Mouse (Mus musculus): ENCODE results near the gene H2-M3. TPM values are rescaled to one million over a fixed set of nuclear protein-coding genes. Genes with fewer than 3 reads are reported as not detected.
"Not testable (repeated sequence)": the region's sequence is repeated elsewhere in the genome, so short reads cannot be mapped to it uniquely, and the experiment has no call there.

H2-M3 gene
- 3.1 and 4.0 TPM in 2 replicates for polyA plus RNA-seq (2012; rRNA removed)

DNA sequence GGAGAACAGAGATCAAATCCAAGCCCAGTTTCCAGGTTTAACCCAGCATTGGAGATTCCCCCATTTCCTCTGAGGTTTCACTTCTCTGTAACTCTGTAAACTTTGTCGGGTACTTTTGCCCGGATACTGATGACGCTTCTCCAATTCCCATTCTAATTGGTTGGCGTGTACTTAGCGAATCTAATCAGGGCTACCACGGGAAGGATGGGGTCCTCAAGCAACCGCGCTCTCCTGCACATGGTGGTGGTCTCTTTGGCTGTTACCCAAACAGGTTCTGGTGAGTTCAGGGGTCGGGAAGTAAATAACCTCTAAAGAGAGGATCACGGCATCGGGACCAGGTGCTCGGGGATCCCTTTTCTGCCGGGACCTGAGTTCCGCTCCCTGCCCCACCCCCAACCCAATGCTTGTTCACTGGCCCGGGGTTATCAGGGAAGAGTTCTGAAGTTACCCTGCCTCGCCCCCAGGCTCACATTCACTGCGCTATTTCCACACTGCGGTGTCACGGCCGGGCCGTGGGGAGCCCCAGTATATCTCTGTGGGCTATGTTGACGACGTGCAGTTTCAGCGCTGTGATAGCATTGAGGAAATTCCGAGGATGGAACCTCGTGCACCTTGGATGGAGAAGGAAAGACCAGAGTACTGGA, at the start of gene H2-M3:
H2-M3 (plus strand) TSS at position 163 of the 644 bp plus-strand sequence.
- 1% methylated on average over 26 of the region's 26 CpGs for WGBS

DNA sequence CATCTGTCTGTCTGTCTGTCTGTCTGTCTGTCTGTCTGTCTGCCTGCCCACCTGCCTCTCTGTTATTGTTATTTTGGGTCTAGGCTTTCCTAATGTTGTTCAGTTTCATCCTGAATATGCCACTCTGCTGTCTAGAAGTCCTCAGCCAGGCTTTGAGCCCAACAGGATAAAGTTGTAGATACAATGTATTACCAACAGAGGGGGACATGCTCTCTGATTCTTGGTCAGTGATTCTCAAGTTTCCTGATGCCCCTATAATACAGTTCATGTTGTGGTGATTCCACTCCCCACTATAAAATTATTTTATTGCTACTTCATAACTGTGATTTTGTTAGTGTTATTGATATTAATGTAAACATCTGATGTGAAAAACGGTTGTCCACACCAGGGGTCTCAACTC, 48.1 kb upstream of the H2-M3 start:
- TF ChIP-seq POLR2A (IDR thresholded peaks at IDR 0.05; ENCODE audit: low read depth, low read length), result no peak
- no peak for TF ChIP-seq CTCF (IDR thresholded peaks at IDR 0.05; ENCODE audit: extremely low read depth, insufficient read length, insufficient replicate concordance, low read depth, low read length)
- WGBS, result 16% methylated on average over 1 of the region's 1 CpGs
- H3K27me3 ChIP-seq (ENCODE audit: control insufficient read depth, insufficient read depth, low read length), result no peaks in the 10 kb centered on the region
- no peaks in the 10 kb centered on the region for H3K4me1 ChIP-seq (ENCODE audit: control insufficient read depth, insufficient read depth, insufficient read length, low read length)
- H3K4me3 ChIP-seq (ENCODE audit: low read depth, low read length), result no peak overlapping the region
- no peak overlapping the region for H3K27ac ChIP-seq (ENCODE audit: insufficient read depth, low read depth, low read length)
- no peaks in the 10 kb centered on the region for H3K36me3 ChIP-seq (ENCODE audit: control insufficient read depth, insufficient read depth, low read length)

More for the DNA sequence above, at the start of gene H2-M3:
- peak within 1 kb of the TSS; percentile 80 for H3K27ac ChIP-seq (ENCODE audit: insufficient read depth, low read depth, low read length)
- H3K4me3 ChIP-seq (ENCODE audit: low read depth, low read length), result peak within 1 kb of the TSS; percentile 84
- H3K36me3 ChIP-seq (ENCODE audit: control insufficient read depth, insufficient read depth, low read length), result peaks cover 7% of the 10 kb centered on the region; the same call in 1 of the 2 replicates
- peaks cover 3% of the 10 kb centered on the region; the same call in 1 of the 2 replicates for H3K4me1 ChIP-seq (ENCODE audit: control insufficient read depth, insufficient read depth, insufficient read length, low read length)
- TF ChIP-seq POLR2A (IDR thresholded peaks at IDR 0.05; ENCODE audit: low read depth, low read length), result no peak
- no peak for TF ChIP-seq CTCF (IDR thresholded peaks at IDR 0.05; ENCODE audit: extremely low read depth, insufficient read length, insufficient replicate concordance, low read depth, low read length)
- H3K27me3 ChIP-seq (ENCODE audit: control insufficient read depth, insufficient read depth, low read length), result no peaks in the 10 kb centered on the region

DNA sequence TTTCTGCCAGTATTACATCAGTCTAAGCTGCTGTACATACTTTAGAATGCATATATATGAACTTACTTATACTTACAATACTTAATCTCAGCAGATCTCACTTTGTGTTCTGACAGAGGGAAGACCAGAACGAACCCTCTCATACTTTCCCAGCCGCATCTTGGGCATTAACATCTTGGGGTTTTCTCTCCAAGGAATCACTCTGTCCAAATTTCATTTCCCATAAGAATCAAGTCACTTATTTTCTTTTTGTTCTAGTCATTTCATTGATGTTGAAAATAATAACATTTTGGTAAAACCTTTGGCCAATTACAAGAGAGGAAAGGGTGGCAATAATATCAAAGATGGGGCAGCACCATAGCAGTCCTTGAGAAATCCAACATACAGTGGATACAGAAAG, 32.8 kb upstream of the H2-M3 start, which contains the start of gene Olfr97:
Olfr97 (minus strand) TSS at position 101 of the 400 bp plus-strand sequence.
- not testable (repeated sequence) for H3K27me3 ChIP-seq (ENCODE audit: control insufficient read depth, insufficient read depth, low read length); H3K4me1 ChIP-seq (ENCODE audit: control insufficient read depth, insufficient read depth, insufficient read length, low read length); H3K27ac ChIP-seq (ENCODE audit: insufficient read depth, low read depth, low read length); H3K4me3 ChIP-seq (ENCODE audit: low read depth, low read length); H3K36me3 ChIP-seq (ENCODE audit: control insufficient read depth, insufficient read depth, low read length)
- 93% methylated on average over 2 of the region's 2 CpGs for WGBS

DNA sequence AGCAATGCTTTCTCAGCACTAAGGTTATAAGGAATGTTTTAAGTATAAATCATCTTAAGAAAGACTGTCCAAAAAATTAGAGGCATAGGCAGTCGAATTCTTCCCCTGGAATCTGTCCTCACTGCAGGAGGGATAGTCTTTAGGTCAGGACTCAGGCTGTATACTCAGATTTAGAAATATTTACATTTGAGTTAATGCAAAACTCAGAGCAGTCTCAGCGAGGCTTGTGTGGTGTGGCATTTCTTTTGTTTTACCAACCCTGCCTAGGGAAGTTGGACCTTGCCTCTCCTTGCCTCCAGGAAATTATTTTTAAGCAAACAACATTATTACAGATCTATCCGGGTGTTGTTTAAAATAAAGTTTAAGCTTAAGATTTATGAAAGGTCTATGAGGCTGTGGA, 27.8 kb upstream of the H2-M3 start:
- TF ChIP-seq CTCF (IDR thresholded peaks at IDR 0.05; ENCODE audit: extremely low read depth, insufficient read length, insufficient replicate concordance, low read depth, low read length) (no peak), POLR2A (IDR thresholded peaks at IDR 0.05; ENCODE audit: low read depth, low read length) (no peak)
- Histone ChIP-seq H3K27me3 (ENCODE audit: control insufficient read depth, insufficient read depth, low read length) (no peaks in the 10 kb centered on the region), H3K27ac (ENCODE audit: insufficient read depth, low read depth, low read length) (no peak overlapping the region), H3K36me3 (ENCODE audit: control insufficient read depth, insufficient read depth, low read length) (no peaks in the 10 kb centered on the region), H3K4me3 (ENCODE audit: low read depth, low read length) (no peak overlapping the region), H3K4me1 (ENCODE audit: control insufficient read depth, insufficient read depth, insufficient read length, low read length) (no peaks in the 10 kb centered on the region)
- WGBS, result 11% methylated on average over 3 of the region's 3 CpGs

DNA sequence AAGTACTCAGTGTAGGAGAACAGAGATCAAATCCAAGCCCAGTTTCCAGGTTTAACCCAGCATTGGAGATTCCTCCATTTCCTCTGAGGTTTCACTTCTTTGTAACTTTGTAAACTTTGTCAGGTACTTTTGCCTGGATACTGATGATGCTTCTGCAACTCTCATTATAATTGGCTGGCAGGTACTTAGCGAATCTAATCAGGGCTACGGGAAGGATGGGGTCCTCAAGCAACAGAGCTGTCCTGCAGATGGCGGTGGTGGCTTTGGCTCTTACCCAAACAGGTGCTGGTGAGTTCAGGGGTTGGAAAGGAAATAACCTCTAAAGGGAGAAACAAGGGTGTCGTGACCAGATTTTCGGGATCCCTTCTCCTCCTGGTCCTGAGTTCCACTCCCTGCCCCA, 23.3 kb upstream of the H2-M3 start:
- WGBS, result 26% methylated on average over 5 of the region's 5 CpGs

DNA sequence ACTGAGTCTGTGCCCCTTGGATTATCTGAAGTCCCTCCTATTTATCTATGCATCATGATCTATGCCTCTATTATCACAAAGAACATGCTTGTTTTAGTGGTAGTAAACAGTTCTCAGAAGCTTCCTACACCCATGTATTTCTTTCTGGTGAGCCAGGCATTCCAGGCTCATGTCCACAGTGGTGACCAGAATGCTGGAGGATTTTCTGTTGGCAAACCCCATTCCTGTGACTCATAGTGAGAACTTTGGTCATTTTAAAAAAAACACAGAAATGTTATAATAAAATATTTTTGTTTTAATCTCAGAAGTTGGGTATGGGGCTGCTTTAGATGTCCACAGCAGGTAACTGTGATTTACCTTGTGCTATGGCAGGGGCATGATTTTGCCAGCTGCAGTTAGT, 20.6 kb upstream of the H2-M3 start:
- Histone ChIP-seq H3K36me3 (ENCODE audit: control insufficient read depth, insufficient read depth, low read length) (no peaks in the 10 kb centered on the region), H3K4me3 (ENCODE audit: low read depth, low read length) (no peak overlapping the region), H3K4me1 (ENCODE audit: control insufficient read depth, insufficient read depth, insufficient read length, low read length) (no peaks in the 10 kb centered on the region), H3K27me3 (ENCODE audit: control insufficient read depth, insufficient read depth, low read length) (no peaks in the 10 kb centered on the region), H3K27ac (ENCODE audit: insufficient read depth, low read depth, low read length) (no peak overlapping the region)
- TF ChIP-seq POLR2A (IDR thresholded peaks at IDR 0.05; ENCODE audit: low read depth, low read length) (no peak), CTCF (IDR thresholded peaks at IDR 0.05; ENCODE audit: extremely low read depth, insufficient read length, insufficient replicate concordance, low read depth, low read length) (no peak)

More for the DNA sequence above, 23.3 kb upstream of the H2-M3 start:
- no peak overlapping the region for H3K27ac ChIP-seq (ENCODE audit: insufficient read depth, low read depth, low read length)
- no peaks in the 10 kb centered on the region for H3K4me1 ChIP-seq (ENCODE audit: control insufficient read depth, insufficient read depth, insufficient read length, low read length)
- TF ChIP-seq POLR2A (IDR thresholded peaks at IDR 0.05; ENCODE audit: low read depth, low read length) (no peak), CTCF (IDR thresholded peaks at IDR 0.05; ENCODE audit: extremely low read depth, insufficient read length, insufficient replicate concordance, low read depth, low read length) (no peak)
- peak overlapping the region; percentile 29 for H3K4me3 ChIP-seq (ENCODE audit: low read depth, low read length)
- H3K36me3 ChIP-seq (ENCODE audit: control insufficient read depth, insufficient read depth, low read length), result no peaks in the 10 kb centered on the region
- H3K27me3 ChIP-seq (ENCODE audit: control insufficient read depth, insufficient read depth, low read length), result no peaks in the 10 kb centered on the region

DNA sequence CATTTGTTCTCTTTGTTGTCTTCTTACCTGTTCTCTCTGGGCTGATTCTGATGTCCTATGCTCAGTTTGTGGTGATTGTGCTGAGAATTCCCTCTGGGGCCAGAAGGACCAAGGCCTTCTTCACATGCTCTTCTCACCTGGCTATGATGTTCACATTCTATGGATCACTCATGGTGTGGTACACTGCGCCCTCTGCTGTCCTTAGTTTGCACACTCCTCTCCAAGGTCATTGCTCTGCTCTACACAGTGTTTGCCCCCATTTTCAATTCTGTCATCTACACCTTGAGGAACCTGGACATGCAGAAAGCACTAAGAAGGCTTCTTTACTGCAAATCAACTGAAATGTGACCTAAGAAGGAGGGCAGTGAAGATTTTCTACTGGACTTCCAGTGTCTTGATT, 19.5 kb upstream of the H2-M3 start:
- Histone ChIP-seq H3K27me3 (ENCODE audit: control insufficient read depth, insufficient read depth, low read length) (no peaks in the 10 kb centered on the region), H3K27ac (ENCODE audit: insufficient read depth, low read depth, low read length) (no peak overlapping the region), H3K4me1 (ENCODE audit: control insufficient read depth, insufficient read depth, insufficient read length, low read length) (no peaks in the 10 kb centered on the region), H3K36me3 (ENCODE audit: control insufficient read depth, insufficient read depth, low read length) (no peaks in the 10 kb centered on the region), H3K4me3 (ENCODE audit: low read depth, low read length) (no peak overlapping the region)
- 16% methylated on average over 1 of the region's 1 CpGs for WGBS
- TF ChIP-seq CTCF (IDR thresholded peaks at IDR 0.05; ENCODE audit: extremely low read depth, insufficient read length, insufficient replicate concordance, low read depth, low read length) (no peak), POLR2A (IDR thresholded peaks at IDR 0.05; ENCODE audit: low read depth, low read length) (no peak)
